In genomic region chr1:134777936-134778548, GRCm38 (mm10) we compare ENCODE assay signal across 11 mouse cellular contexts.
DNase-seq lines count a peak whose midpoint lies in the region; ATAC-seq and TF ChIP-seq lines count a peak whose summit lies in the region.
"Had no signal": no experiment of that assay in that cellular context is flagged by ENCODE, and none has a peak within 500 bp of the region (broad histone marks: within the 10 kb centered on the region; RNA-seq: fewer than 3 reads in every experiment).

No protein-coding gene starts in this region.

- 47% methylated on average over 13 of the region's 13 CpGs for WGBS in midbrain, embryonic 10.5 days
- WGBS in midbrain, embryonic 11.5 days, result 36% methylated on average over 13 of the region's 13 CpGs
- WGBS in liver, embryonic 13.5 days (ENCODE audit: insufficient replicate concordance), result 59% methylated on average over 13 of the region's 13 CpGs

- no peak overlapping the region for H3K4me2 ChIP-seq in midbrain, embryonic 11.5 days
- H3K4me2 ChIP-seq in liver, embryonic 13.5 days, result no peak overlapping the region

- ATAC-seq in midbrain, embryonic 11.5 days (ENCODE audit: low FRiP score), result no peak
- peak; percentile 53; the same call in 1 of the 2 replicates for ATAC-seq in liver, embryonic 13.5 days (ENCODE audit: low read depth)

- DNase-seq in gastrocnemius, adult 2 months, result no peak
- DNase-seq in gastrocnemius, postnatal 4 days (ENCODE audit: low spot score in 2 of 2), result no peak
- no peak for DNase-seq in midbrain, embryonic 10.5 days (ENCODE audit: low spot score)
- DNase-seq in midbrain, embryonic 11.5 days (ENCODE audit: low spot score, missing footprints), result no peak
- no peak for DNase-seq in liver, embryonic 13.5 days
- peak; percentile 38 for DNase-seq in thymus, postnatal 25 days
- DNase-seq in right cerebral cortex, postnatal 14 days, result no peak
- no peak for DNase-seq in spleen, adult 12 weeks (ENCODE audit: low spot score)
- DNase-seq: adrenal gland, postnatal 10 days; B cell, adult 2 months had no signal

- peak overlapping the region; percentile 40; the same call in 1 of the 2 replicates for H3K27ac ChIP-seq in gastrocnemius, adult 2 months
- peak overlapping the region; percentile 30; the same call in 1 of the 2 replicates for H3K27ac ChIP-seq in midbrain, embryonic 10.5 days (replicated peaks)
- no peak overlapping the region for H3K27ac ChIP-seq in midbrain, embryonic 11.5 days (ENCODE audit: low read depth, low read length)
- no peak overlapping the region for H3K27ac ChIP-seq in liver, embryonic 13.5 days
- H3K27ac ChIP-seq: macrophage had no signal

- H3K9ac ChIP-seq in midbrain, embryonic 11.5 days (ENCODE audit: low read length), result no peak overlapping the region
- no peak overlapping the region; the same call in 1 of the 2 replicates for H3K9ac ChIP-seq in liver, embryonic 13.5 days

- no peak for TF ChIP-seq CTCF in gastrocnemius, adult 2 months (IDR thresholded peaks at IDR 0.05)

- peaks cover 43% of the 10 kb centered on the region for H3K4me1 ChIP-seq in midbrain, embryonic 10.5 days
- peaks cover 11% of the 10 kb centered on the region for H3K4me1 ChIP-seq in midbrain, embryonic 11.5 days (ENCODE audit: control insufficient read depth, insufficient read depth, low read length)
- peaks cover 18% of the 10 kb centered on the region; the same call in 1 of the 2 replicates for H3K4me1 ChIP-seq in liver, embryonic 13.5 days (replicated peaks)

- intact Hi-C loops in gastrocnemius, adult 2 months (cut with DNase I), result no loop called here

- no peaks in the 10 kb centered on the region for H3K27me3 ChIP-seq in midbrain, embryonic 10.5 days (ENCODE audit: low read depth, poor library complexity, severe bottlenecking)
- H3K27me3 ChIP-seq in midbrain, embryonic 11.5 days (ENCODE audit: control insufficient read depth, insufficient read depth, low read length), result no peaks in the 10 kb centered on the region
- no peaks in the 10 kb centered on the region for H3K27me3 ChIP-seq in liver, embryonic 13.5 days

- H3K4me3 ChIP-seq in gastrocnemius, adult 2 months, result no peak overlapping the region
- H3K4me3 ChIP-seq in midbrain, embryonic 10.5 days, result no peak overlapping the region
- no peak overlapping the region for H3K4me3 ChIP-seq in midbrain, embryonic 11.5 days (ENCODE audit: low read depth, low read length)
- H3K4me3 ChIP-seq in liver, embryonic 13.5 days (replicated peaks), result no peak overlapping the region

- no peaks in the 10 kb centered on the region for H3K36me3 ChIP-seq in midbrain, embryonic 10.5 days
- H3K36me3 ChIP-seq in midbrain, embryonic 11.5 days (ENCODE audit: control insufficient read depth, insufficient read depth, low read length), result no peaks in the 10 kb centered on the region
- peaks cover 8% of the 10 kb centered on the region; the same call in 1 of the 2 replicates for H3K36me3 ChIP-seq in liver, embryonic 13.5 days

- no peaks in the 10 kb centered on the region for H3K9me3 ChIP-seq in midbrain, embryonic 10.5 days (replicated peaks)
- H3K9me3 ChIP-seq in midbrain, embryonic 11.5 days (ENCODE audit: control insufficient read depth, low read length), result no peaks in the 10 kb centered on the region
- no peaks in the 10 kb centered on the region for H3K9me3 ChIP-seq in liver, embryonic 13.5 days (replicated peaks)

Comparison
In these comparisons a context has a peak if more than half of its experiments do, and no peak if none do; other contexts are left out.
1. H3K27ac ChIP-seq: peak in gastrocnemius, adult 2 months (single experiment) and midbrain, embryonic 10.5 days (single experiment); none in midbrain, embryonic 11.5 days (single experiment) and liver, embryonic 13.5 days (single experiment).